Mouse (Mus musculus) lung, embryonic 15.5 days (tissue): ENCODE results near the gene Mettl23. TPM values are rescaled to one million over a fixed set of nuclear protein-coding genes. Genes with fewer than 3 reads are reported as not detected.

ENCODE experiments used
- ATAC-seq: fragments of 200-750 bp; cut with Nextera tagmentation; 2 replicates; pipeline ENCODE4 v1.8.0; 2017; ENCODE audit warnings: moderate number of reproducible peaks, borderline replicate concordance; ENCODE audit not compliant: low FRiP score, low TSS enrichment; ENCODE audit errors: extremely low read depth
- H3K27ac ChIP-seq: fragments of 300-500 bp; sonication (generic); 2 replicates; pipeline ENCODE4 v1.5.1; 2015; ENCODE audit warnings: moderate library complexity, mild to moderate bottlenecking, inconsistent platforms
- H3K27me3 ChIP-seq: fragments of 300-500 bp; sonication (generic); 2 replicates; pipeline ENCODE4 v1.6.1; 2015; ENCODE audit warnings: inconsistent platforms
- H3K36me3 ChIP-seq: fragments of 300-500 bp; sonication (generic); 2 replicates; pipeline ENCODE4 v1.6.1; 2015; ENCODE audit warnings: inconsistent platforms
- H3K4me1 ChIP-seq: fragments of 300-500 bp; sonication (generic); 2 replicates; pipeline ENCODE4 v1.6.1; 2015; ENCODE audit warnings: inconsistent platforms
- H3K4me2 ChIP-seq: fragments of 300-500 bp; sonication (generic); 2 replicates; pipeline ENCODE4 v1.6.1; 2015; ENCODE audit warnings: inconsistent platforms, mild to moderate bottlenecking, moderate library complexity
- H3K4me3 ChIP-seq: fragments of 300-500 bp; sonication (generic); 2 replicates; pipeline ENCODE4 v1.5.1; 2015; ENCODE audit warnings: mild to moderate bottlenecking, inconsistent platforms
- H3K9ac ChIP-seq: fragments of 300-500 bp; sonication (generic); 2 replicates; pipeline ENCODE4 v1.6.1; 2015; ENCODE audit warnings: inconsistent platforms
- H3K9me3 ChIP-seq: fragments of 300-500 bp; sonication (generic); 2 replicates; pipeline ENCODE4 v1.6.1; 2016; ENCODE audit warnings: inconsistent platforms
- WGBS: fragments of 180-500 bp; shearing (Covaris S2); methylation state at CpG from one replicate; pipeline ENCODE4 v1.1.7; 2015; 5-methylcytosine and 5-hydroxymethylcytosine counted together
- polyA plus RNA-seq: library from polyadenylated mRNA; unstranded; fragments of >200 nt; fragmentation: Nextera tagmentation; extraction: Ambion mirVana; gene quantifications from 2 replicates; pipeline ENCODE4 v1.2.1, GENCODE M21; 2015

The Mettl23 gene
- polyA plus RNA-seq, 1 experiment from 2014 or later = 61.3 TPM

GRCm38 (mm10) chr11:116851576-116852290 lies 8.7 kb downstream of the Mettl23 start:
- peak overlapping the region; percentile 95 for H3K9ac ChIP-seq
- H3K4me3 ChIP-seq = peak overlapping the region; percentile 84
- no peaks in the 10 kb centered on the region for H3K9me3 ChIP-seq
- ATAC-seq = no peak
- under 1% methylated on average over 29 of the region's 29 CpGs for WGBS
- H3K4me2 ChIP-seq = peak overlapping the region; percentile 77
- peaks cover 32% of the 10 kb centered on the region for H3K4me1 ChIP-seq
- peak overlapping the region; percentile 100 for H3K27ac ChIP-seq
- H3K27me3 ChIP-seq = no peaks in the 10 kb centered on the region
- H3K36me3 ChIP-seq = peaks cover 38% of the 10 kb centered on the region

- H3K9me3 ChIP-seq = no peaks in the 10 kb centered on the region
- peak within 1 kb of the TSS; percentile 100 for H3K27ac ChIP-seq
- peak within 1 kb of the TSS; percentile 84 for H3K4me3 ChIP-seq
- peak within 1 kb of the TSS; percentile 77 for H3K4me2 ChIP-seq
- peak within 1 kb of the TSS; percentile 95 for H3K9ac ChIP-seq
- peaks cover 32% of the 10 kb centered on the region for H3K4me1 ChIP-seq
- H3K36me3 ChIP-seq = peaks cover 38% of the 10 kb centered on the region
- H3K27me3 ChIP-seq = no peaks in the 10 kb centered on the region
- ATAC-seq = peak; percentile 70
- under 1% methylated on average over 80 of the region's 91 CpGs for WGBS
Observed at GRCm38 (mm10) chr11:116852291-116852890, 9.3 kb downstream of the Mettl23 start, which contains the start of gene Mfsd11. Gene Mfsd11 (plus strand): TSS chr11:116852440.

GRCm38 (mm10) chr11:116852891-116853511 lies 9.9 kb downstream of the Mettl23 start, which contains the start of gene Srsf2:
Gene Srsf2 (minus strand): TSS chr11:116853094.
- Histone ChIP-seq H3K4me3 (peak within 1 kb of the TSS; percentile 84), H3K27me3 (no peaks in the 10 kb centered on the region), H3K9ac (peak within 1 kb of the TSS; percentile 95), H3K27ac (peak within 1 kb of the TSS; percentile 100), H3K36me3 (peaks cover 34% of the 10 kb centered on the region), H3K4me1 (peaks cover 32% of the 10 kb centered on the region), H3K9me3 (no peaks in the 10 kb centered on the region), H3K4me2 (peak within 1 kb of the TSS; percentile 77)
- under 1% methylated on average over 74 of the region's 74 CpGs for WGBS
- peak; percentile 92 for ATAC-seq

GRCm38 (mm10) chr11:116853512-116853928 lies 10.4 kb downstream of the Mettl23 start:
- under 1% methylated on average over 36 of the region's 36 CpGs for WGBS
- H3K4me1 ChIP-seq = peaks cover 31% of the 10 kb centered on the region
- peak overlapping the region; percentile 84 for H3K4me3 ChIP-seq
- peak overlapping the region; percentile 100 for H3K27ac ChIP-seq
- H3K4me2 ChIP-seq = peak overlapping the region; percentile 66
- peak; percentile 92 for ATAC-seq
- H3K9ac ChIP-seq = peak overlapping the region; percentile 95
- H3K36me3 ChIP-seq = peaks cover 29% of the 10 kb centered on the region
- H3K27me3 ChIP-seq = no peaks in the 10 kb centered on the region
- no peaks in the 10 kb centered on the region for H3K9me3 ChIP-seq

DNA sequence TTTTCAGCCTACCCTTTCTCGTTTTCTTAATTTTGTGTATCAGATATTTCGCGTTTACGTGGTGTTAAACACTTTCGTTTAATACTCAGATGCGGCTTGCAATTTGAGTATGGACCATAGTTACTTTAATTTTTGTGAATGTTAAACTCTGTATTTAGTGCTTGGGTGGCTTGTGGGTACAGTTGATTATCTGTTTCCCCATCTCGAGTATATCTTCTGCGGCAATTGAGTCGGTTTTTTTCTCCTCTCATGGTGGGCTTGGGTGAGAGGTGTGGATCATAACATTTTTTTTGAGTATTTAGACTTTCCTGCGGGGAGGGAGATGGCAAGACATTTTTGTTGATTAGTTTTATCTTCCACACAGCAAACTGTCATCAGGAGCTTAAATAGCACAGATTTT lies 11.2 kb downstream of the Mettl23 start:
- peak overlapping the region; percentile 66 for H3K4me2 ChIP-seq
- WGBS = 25% methylated on average over 10 of the region's 10 CpGs
- H3K27ac ChIP-seq = no peak overlapping the region; the same call in 1 of the 2 replicates
- peaks cover 23% of the 10 kb centered on the region for H3K36me3 ChIP-seq
- ATAC-seq = no peak
- no peaks in the 10 kb centered on the region for H3K27me3 ChIP-seq
- no peaks in the 10 kb centered on the region for H3K9me3 ChIP-seq
- peak overlapping the region; percentile 95 for H3K9ac ChIP-seq
- peak overlapping the region; percentile 84 for H3K4me3 ChIP-seq
- H3K4me1 ChIP-seq = peaks cover 25% of the 10 kb centered on the region

- no peak overlapping the region for H3K9ac ChIP-seq
- no peak overlapping the region for H3K27ac ChIP-seq
- H3K36me3 ChIP-seq = peaks cover 22% of the 10 kb centered on the region
- H3K27me3 ChIP-seq = no peaks in the 10 kb centered on the region
- no peaks in the 10 kb centered on the region for H3K9me3 ChIP-seq
- 51% methylated on average over 12 of the region's 12 CpGs for WGBS
- H3K4me3 ChIP-seq = no peak overlapping the region
- H3K4me1 ChIP-seq = peaks cover 11% of the 10 kb centered on the region
- ATAC-seq = no peak
- H3K4me2 ChIP-seq = no peak overlapping the region
Observed at GRCm38 (mm10) chr11:116857183-116857850, 14.2 kb downstream of the Mettl23 start.

- no peaks in the 10 kb centered on the region for H3K4me1 ChIP-seq
- no peak overlapping the region for H3K9ac ChIP-seq
- no peak overlapping the region for H3K4me3 ChIP-seq
- no peaks in the 10 kb centered on the region for H3K27me3 ChIP-seq
- no peak for ATAC-seq
- no peaks in the 10 kb centered on the region for H3K9me3 ChIP-seq
- H3K36me3 ChIP-seq = peaks cover 44% of the 10 kb centered on the region
- H3K27ac ChIP-seq = no peak overlapping the region
- H3K4me2 ChIP-seq = no peak overlapping the region
- WGBS = 46% methylated on average over 10 of the region's 10 CpGs
Observed at GRCm38 (mm10) chr11:116864444-116864843, 21.4 kb downstream of the Mettl23 start.

DNA sequence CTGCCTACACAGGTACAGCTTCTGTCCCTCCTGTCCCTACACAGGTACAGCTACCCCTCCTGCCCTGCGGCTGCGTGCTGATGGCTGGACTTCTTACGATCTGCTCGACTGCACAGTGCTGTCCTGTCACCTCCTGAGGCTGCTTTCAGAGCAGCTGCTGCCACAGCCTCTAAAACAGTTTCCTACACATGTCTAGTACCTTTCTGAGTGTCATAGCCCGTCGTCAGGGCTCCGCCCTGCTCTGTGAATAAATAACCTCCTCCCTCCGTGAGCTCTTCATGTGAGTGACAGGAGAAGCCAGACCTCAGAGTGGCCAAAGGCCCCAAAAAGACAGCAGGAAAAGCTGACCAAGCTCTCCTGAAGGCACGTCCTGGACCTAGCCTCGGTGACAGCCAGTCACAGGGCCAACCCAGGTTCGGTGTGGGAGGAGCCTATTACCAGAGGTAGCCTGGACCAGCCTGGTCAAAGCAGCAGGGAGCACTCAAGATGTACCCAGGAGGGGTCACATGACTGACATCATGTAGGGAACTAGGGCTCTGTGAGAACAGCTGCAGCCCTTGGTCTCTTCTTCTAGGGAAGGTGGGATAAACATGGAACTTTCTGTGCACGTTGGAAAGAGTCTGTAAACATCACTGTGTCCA lies 23.0 kb downstream of the Mettl23 start:
- no peaks in the 10 kb centered on the region for H3K9me3 ChIP-seq
- no peak overlapping the region for H3K4me2 ChIP-seq
- WGBS = 69% methylated on average over 12 of the region's 12 CpGs
- no peaks in the 10 kb centered on the region for H3K27me3 ChIP-seq
- ATAC-seq = no peak
- no peaks in the 10 kb centered on the region for H3K4me1 ChIP-seq
- H3K27ac ChIP-seq = no peak overlapping the region
- no peak overlapping the region for H3K4me3 ChIP-seq
- H3K9ac ChIP-seq = no peak overlapping the region
- H3K36me3 ChIP-seq = peaks cover 39% of the 10 kb centered on the region

- H3K9ac ChIP-seq = no peak overlapping the region
- no peak overlapping the region for H3K4me2 ChIP-seq
- ATAC-seq = no peak
- 69% methylated on average over 3 of the region's 3 CpGs for WGBS
- H3K27ac ChIP-seq = no peak overlapping the region
- H3K36me3 ChIP-seq = peaks cover 34% of the 10 kb centered on the region
- H3K27me3 ChIP-seq = no peaks in the 10 kb centered on the region
- H3K9me3 ChIP-seq = no peaks in the 10 kb centered on the region
- H3K4me3 ChIP-seq = no peak overlapping the region
- H3K4me1 ChIP-seq = no peaks in the 10 kb centered on the region
Observed at GRCm38 (mm10) chr11:116868129-116868528, 25.1 kb downstream of the Mettl23 start.

GRCm38 (mm10) chr11:116869223-116869622 lies 26.1 kb downstream of the Mettl23 start:
- Histone ChIP-seq H3K27ac (no peak overlapping the region), H3K9ac (no peak overlapping the region), H3K9me3 (no peaks in the 10 kb centered on the region), H3K4me2 (no peak overlapping the region), H3K27me3 (no peaks in the 10 kb centered on the region), H3K4me1 (no peaks in the 10 kb centered on the region), H3K36me3 (peaks cover 36% of the 10 kb centered on the region), H3K4me3 (no peak overlapping the region)
- WGBS = 66% methylated on average over 8 of the region's 8 CpGs
- no peak for ATAC-seq

DNA sequence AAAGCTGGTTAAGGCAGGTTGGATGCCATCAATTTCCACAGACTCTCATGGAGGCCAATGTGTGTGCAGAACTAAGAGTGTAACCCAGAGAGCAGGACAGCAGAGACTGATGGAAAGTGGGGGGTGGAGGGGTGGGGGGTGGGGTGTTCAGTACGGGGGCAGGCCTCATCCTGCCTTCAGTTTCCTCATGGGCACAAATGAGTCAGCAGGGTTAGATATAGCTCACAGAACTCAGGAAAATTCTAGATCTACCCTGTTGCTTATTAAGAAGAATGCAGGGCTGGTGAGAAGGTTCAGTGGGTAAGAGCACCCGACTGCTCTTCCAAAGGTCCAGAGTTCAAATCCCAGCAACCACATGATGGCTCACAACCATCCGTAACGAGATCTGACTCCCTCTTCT lies 26.6 kb downstream of the Mettl23 start:
- ATAC-seq = no peak
- H3K9me3 ChIP-seq = no peaks in the 10 kb centered on the region
- no peaks in the 10 kb centered on the region for H3K4me1 ChIP-seq
- no peak overlapping the region for H3K4me2 ChIP-seq
- H3K4me3 ChIP-seq = no peak overlapping the region
- peaks cover 40% of the 10 kb centered on the region for H3K36me3 ChIP-seq
- WGBS = 76% methylated on average over 4 of the region's 4 CpGs
- H3K27ac ChIP-seq = no peak overlapping the region
- H3K9ac ChIP-seq = no peak overlapping the region
- H3K27me3 ChIP-seq = no peaks in the 10 kb centered on the region
